Mouse (Mus musculus) bone marrow macrophage, adult 2 months (primary cell): ENCODE results near the gene Gas2.

ENCODE experiments used
- CTCF ChIP-seq: IDR thresholded peaks from 2 replicates; pipeline ENCODE4 v1.5.1; 2012; ENCODE audit warnings: low read depth, mild to moderate bottlenecking, low read length, moderate library complexity
- POLR2A ChIP-seq: IDR thresholded peaks from 2 replicates; pipeline ENCODE4 v1.6.1; 2012; ENCODE audit warnings: mild to moderate bottlenecking, low read depth, low read length, borderline replicate concordance

DNA sequence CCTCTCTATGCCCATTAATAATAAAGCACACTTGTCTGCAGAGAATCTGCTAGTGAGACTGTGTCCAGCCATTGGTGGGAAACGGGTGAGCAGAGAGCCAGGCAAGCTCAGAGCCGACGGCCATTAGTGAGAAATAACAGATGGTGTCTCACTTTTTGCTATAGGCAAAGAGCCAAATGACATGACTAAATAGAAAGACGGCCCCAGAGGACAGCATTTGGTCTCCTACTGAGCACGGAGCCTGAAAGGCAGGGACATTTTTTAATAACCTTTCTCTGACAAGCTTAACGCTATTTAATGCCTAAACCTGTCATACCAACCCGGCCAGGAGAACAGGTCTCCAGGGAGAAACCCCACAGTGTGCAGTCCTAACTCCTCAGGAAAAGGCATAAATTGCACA lies 29.9 kb upstream of the Gas2 start:
- TF ChIP-seq POLR2A: no peak
- no peak for TF ChIP-seq CTCF
